Mouse (Mus musculus): ENCODE results near the gene Plpp4.

Plpp4 gene

DNA sequence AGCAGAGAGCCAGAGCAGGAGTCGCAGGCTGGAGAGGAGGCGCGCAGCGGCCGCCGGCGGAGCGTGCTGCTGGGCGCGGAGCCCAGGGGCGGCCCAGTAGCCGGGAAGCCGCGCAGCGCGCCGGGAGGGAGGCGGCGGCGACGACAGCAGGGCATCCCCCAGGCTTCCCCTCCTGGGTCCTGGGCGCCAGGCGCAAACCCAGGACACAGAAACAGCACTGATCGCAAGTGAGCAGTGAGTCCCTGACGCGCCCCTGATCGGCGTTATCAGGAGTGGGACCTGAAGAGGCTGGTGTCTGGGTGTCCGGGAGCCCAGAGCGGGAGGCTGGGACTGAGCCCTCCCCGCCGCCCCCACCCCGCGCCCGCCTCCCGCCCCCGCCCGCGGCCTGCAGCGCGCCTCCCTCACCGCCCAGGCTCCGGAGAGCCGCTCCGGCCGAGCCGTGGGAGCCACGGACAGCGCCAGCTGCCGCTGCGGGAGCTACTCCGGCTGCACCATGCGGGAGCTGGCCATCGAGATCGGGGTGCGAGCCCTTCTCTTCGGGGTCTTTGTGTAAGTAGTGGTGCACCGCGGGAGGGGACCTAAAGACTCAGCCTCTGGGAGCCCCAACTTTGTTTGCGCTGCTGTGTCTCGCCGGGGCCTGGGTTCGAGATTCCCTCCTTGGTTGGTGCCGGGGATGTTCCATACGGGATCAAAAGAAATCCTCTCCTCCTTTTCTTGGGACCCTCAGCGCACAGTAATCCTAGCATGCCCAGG lies at the start of gene Plpp4:
Plpp4 (plus strand) TSS at position 411 of the 753 bp plus-strand sequence.
- peak; percentile 11 for DNase-seq (ENCODE audit: low spot score)

DNA sequence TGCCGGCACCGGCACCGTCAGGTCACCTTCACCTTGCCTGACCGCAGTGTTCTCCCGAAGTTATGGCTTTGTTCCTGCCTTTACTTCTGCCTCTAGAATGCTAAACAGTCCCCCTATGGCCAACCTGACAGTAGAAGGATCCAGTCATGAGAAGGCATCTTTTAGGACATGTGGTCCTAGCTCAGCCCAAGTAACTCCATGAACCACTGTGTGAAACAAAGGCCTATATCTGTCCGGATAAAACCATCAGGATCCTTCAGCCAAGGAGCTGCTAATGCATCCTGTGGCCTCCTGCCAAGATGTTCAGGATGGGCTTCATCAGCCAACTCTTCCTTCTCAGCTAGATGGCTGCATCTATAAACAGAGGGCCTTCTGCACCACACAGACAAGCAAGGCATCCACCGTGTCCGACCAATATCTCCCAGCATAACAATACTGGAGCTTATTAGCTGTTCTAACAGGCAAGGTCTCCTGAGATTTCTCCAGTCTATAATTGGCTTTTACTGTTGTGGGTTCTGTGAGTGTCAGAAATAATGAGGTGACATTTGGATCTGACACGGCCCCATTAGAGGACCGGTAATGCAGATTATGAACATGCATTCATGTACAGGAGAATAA lies 40.8 kb upstream of the Plpp4 start:
- DNase-seq (ENCODE audit: low spot score): no peak

DNA sequence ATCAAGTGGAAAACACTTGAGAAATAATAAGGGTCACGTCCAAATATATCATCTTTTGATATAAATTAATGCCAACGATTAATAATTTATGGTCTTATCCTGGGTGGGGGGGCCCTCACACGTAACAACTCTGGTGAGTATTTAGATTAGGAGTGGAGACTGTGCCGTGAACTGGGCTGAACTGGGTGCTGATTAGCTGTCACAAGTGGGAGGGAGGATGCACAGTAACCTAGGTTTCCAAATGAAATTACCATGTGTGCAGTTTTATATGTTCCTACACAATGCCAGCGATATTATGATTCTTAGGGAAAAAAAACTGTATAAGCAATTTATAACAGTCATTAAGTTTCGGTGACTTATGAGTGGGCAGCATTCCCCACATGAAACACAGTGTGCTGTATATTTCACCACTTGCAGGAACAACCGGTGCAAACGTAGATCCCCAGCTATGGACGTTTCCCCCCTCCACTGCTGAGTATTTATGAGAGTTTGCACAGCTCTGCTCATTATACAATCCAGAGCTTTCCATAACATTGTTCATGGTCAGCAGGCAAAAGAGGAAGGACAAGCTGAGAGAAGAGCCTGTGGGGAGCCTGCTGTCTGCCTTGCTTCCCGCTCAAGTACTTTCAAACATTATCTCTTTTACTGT lies 40.2 kb upstream of the Plpp4 start:
- DNase-seq (ENCODE audit: low spot score): no peak

DNA sequence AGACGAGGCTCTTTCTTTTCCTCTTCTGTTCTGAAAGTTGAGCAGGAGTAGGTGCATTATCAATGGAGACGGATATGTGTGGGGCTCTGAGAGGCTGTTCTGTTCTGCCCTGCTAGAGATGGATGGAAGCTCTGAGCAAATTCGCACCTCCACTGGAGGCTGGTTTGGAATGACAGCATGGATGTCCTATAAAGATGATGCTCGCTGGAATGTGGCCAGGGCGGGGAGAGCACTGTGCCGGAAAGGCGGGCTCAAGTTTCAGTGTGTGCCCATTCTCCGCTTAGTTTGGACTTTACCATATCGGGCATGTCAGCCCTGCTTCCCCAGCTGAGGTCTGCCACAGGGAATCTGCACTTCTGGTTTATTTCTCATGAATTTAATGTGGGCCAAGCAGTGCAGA lies 35.9 kb upstream of the Plpp4 start:
- DNase-seq (ENCODE audit: low spot score): no peak

DNA sequence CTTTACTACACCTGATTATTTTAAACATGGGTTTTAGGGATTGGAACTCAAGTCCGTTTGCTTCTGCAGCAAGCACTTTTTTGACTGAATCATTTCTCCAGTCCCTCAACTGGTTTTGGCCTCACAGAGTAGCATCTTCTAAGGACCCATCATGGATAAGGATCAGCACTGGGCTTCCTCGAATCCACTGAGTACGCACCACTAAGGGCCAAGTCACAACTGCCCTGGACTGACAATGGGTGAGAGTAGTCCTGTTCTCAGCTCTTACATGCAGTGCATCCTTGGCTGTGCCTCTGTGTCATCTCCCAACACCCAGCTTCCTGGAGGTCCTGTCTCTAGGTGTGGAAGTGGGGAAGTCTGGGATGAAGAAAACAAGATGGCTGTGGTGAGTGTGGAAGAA lies 35.2 kb upstream of the Plpp4 start:
- DNase-seq (ENCODE audit: low spot score): no peak

DNA sequence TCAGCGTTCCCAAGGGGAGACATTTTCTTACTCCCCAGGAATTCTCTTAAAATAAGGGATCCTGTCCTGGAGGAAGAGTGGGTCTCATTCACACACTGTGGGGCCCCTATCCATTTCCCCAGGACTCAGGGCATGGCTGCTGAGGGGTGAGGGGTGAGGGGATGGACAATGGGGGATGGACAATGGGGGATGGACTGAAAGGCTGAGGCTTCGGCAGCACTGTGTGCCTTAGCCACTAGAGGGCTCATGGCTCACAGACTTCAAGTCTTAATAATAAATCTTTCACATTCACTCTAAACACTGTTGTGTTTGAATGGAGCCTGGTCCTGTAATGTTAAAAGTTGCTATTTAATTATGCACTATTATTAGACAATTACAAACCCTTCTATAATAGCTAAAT lies 21.4 kb upstream of the Plpp4 start:
- peak; percentile 11 for DNase-seq (ENCODE audit: low spot score)

DNA sequence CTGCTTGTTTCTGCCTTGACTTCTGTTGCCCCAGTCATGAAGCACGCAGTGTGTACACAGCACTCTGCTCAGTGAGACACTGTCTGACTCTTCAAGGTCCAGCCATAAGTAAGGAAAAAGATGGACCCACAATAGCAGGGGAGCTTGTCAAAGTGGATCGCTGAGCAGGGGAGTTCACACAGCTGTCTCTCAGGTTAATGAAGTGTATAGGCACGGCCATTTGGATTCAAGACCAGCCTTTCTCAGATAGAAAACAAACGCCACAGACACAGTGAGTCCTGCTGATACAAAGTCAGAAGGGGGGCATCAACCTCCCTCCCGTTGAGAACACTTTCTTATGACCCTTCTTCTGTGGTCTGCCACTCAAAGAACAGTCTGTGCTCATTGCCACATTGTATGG lies 20.8 kb upstream of the Plpp4 start:
- no peak for DNase-seq (ENCODE audit: low spot score)

DNA sequence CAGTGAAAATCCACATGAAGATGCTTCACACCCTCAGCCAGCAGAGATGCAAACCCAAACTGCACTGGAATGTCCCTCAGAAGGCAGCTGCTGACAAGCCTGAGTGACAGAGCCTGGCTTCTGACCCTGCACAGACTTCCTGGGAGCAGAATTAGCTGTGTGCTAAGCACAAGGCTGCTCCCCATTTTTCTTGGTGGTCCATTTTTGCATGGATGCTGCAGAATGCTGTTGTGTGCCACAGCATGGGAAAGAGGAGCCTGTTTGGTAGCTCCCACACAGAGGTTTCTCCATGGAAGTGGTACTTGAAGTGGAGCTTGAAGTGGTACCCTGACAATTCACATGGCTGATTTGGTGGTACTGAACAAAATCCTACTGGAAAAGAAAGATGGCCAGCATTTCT lies 5.8 kb upstream of the Plpp4 start:
- DNase-seq (ENCODE audit: low spot score): no peak

DNA sequence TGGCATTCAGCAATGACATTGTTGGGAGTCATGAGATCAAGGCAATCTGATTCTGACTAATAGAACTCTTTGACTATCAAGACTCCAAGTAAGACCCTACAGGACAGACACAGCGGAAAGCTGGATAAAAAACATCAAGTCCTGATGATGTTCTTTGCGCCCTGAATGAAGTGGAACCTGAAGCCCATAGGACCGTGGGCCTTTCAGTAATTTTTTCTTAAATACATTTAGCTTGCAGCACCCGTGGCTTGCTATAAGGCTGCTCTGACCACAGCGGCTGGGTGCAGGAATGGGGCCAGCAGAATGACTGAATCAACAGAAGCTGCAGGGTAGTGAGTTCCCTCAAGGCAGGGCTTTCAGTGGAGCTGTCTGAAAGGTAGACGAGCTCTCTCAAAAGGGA lies 3.4 kb upstream of the Plpp4 start:
- no peak for DNase-seq (ENCODE audit: low spot score)

DNA sequence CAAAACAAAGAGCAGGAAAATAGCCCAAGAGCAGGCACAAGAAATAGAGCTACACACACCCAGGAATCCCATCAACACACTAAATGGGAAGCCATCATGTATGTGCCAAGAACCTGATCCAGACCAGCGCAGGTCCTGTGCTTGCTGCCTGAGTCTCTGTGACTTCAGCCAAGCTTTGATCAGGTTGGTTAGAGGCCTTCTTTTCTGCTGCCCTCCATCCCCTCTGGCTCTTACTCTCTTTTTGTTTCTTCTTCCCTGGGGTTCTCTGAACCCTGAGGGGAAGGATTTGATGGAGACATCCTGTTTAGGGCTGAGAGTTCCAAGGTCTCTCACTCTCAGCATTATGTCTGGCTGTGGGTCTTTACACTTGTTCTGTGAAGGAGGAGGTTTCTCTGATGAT lies 2.7 kb upstream of the Plpp4 start:
- no peak for DNase-seq (ENCODE audit: low spot score)

DNA sequence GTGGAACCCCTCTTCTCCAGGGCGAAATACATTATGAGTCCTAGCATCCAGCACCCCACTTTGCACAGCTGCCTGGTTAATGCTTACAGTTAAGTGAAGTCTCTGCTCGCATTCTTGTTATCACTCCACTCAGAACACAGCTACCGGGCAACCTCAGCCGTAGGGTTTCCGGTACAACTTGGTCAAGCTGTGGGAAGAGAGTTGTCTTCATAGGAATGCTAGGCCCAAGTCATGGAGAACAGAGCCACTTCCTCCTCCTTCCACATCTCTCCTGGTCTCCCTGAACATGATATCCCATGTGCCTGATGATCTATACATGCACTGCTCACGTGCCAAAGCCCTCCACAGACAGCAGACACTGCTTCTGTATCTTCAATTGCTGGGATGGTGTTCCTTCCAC lies 1.4 kb upstream of the Plpp4 start:
- DNase-seq (ENCODE audit: low spot score): no peak

DNA sequence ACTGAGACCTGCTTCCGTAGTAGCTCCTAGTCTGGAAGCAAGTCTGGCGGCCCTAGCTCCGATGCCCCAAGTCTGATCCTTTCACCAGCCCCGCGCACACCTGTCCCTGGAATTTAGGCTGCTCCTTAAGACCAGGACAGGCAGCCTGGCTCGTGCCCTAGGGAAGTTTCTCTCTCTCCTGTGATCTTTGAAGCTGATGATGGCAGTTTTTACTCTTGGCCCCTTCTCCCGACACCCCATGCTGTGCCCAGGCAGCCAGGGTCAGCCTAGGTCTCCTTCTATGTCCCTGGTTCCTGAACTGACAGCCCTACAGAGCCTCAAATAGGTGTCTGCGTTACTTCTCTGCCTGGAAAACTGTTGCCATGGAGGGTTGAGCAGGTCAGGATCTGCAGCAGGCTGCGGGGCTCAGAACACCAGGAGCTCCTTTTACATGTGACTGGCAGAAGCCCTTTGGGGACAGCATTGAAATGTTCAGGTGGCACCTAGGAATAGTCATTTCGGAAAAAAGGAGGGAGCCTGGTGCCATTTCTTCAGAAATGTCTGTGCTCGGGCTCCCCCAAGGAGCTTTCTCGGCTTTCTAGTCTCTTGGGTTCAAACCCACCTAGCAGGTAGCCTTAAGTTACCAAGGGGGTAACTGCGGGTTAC lies 665 bp downstream of the Plpp4 start:
- DNase-seq (ENCODE audit: low spot score): no peak

DNA sequence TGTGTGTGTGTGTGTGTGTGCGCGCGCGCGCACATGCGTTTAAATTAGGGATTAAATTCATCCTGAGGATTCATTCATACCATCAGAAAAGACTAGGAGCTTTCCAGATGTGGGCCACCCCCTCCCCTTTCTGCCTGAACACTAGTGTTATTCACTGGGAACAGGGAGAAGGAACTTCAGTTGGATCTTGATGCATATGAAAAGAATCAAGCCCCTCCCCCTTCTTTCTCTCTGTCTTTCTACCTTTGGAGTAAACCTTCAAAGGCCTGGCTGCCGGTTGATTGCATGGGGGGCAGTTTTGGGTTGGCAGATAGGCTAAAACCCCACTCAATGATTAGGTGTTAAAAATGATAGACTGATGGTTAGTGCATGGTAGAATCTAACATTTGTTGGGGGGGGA lies 1.5 kb downstream of the Plpp4 start:
- no peak for DNase-seq (ENCODE audit: low spot score)

DNA sequence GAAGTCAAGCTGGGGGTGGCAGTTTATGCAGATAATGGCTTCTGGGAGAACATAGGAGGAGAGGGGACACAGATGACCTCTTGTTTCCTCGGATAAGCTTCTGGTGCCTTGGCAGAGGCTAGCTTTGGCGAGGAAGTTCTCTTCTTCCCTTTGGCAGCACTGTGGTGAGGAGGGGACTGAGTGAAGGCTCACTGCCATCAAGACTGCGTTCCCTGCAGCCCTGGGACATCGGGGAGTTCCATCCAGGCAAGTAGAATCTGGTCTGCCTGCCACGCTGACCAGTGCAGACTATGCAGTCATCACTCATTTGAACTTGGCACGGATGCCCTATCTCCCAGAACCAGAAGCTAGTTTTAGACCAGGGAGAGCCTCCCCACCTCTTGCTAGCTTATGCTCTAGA lies 2.4 kb downstream of the Plpp4 start:
- DNase-seq (ENCODE audit: low spot score): no peak

DNA sequence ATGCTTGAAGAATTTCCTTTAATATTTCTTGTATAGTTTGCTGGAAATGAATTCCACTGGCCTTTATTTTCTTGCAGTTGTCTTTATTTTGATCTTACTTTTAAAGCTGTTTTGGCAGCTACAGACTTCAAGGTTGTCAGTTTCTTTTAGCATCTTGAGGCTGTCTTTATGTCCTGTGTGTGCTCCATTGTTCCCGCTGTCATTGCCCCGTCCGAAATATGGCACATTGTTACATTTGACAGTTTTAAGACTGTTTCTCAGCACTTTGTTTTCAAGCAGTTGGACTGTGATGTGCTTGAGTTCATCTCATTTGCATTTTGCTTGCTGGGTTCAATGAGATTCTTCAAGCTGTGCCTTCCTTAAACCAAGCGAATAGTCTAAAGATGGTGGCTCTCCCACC lies 17.0 kb downstream of the Plpp4 start:
- DNase-seq (ENCODE audit: low spot score): no peak

DNA sequence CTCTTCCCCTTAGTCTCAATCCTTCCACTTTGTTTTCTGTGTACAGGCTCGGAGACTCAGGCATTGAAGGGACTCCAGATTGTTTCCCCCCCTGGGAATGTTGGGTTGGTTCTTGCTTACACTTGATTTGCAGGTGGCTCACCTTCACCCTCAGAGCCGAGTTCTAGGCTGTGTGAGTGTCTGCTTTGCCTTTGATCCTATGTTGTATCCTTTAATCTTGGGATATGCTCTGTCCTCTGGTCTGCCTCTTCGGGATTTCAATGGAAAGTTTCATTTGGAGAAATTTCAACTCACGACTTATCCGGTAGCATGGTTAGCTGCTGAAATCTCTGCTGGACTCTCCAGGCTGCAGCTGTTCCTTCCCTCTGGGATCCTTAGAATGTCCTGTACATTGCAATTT lies 17.9 kb downstream of the Plpp4 start:
- DNase-seq (ENCODE audit: low spot score): no peak

DNA sequence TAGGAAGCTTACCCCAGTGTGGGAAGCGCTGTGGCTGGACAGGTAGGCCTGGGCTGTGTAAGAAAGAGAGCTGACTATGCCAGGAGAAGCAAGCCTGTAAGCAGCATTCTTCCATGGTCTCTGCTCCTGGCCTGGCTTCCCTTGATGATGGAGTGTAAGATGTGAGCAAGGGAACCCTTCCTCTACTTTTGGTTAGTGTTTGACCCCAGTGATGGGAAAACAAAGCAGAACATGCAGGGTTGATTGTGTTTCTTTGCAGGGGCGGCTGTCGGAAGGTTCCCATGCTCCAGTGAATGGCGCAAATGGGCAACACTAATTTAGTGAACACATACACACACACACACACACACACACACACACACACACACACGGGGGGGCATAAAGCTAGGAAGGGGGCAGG lies 20.9 kb downstream of the Plpp4 start:
- DNase-seq (ENCODE audit: low spot score): no peak

DNA sequence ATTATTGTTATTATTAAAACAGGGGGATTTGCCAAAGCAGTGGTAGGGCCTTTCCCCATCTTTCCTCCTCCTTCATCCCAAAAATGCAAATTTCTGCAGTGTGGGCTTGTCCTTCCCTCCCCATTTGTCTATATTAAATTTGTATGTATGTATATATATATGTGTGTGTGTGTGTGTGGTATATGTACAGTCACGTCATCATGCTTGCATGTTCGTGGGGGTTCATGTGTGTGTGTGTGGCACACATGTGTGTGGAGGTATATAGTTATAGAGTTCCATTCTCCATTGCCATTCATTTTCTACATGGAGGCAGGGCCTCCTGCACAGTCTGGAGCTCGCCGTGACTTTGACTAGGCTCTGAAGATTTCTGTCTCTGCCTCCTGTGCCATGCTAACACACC lies 22.0 kb downstream of the Plpp4 start:
- DNase-seq (ENCODE audit: low spot score): no peak

DNA sequence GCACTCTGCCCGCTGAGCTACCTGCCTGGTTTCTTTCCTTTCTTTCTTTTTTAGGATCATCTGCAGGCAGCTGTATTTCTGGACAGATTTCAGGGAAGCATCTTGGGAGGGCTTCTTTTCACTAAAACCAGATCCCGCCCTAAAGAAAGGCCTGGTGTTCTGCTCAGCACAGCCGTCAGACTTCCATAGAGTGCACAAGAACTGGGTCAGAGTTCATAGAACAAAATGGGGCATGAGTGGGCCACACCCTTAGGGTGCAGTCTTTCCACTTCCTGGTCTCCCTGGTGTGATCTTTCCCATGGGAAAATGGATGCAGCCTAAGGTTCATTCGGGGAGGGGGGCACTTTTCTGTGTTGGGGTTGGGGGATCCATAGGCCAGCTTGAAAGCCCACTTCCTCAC lies 22.4 kb downstream of the Plpp4 start:
- DNase-seq (ENCODE audit: low spot score): no peak

DNA sequence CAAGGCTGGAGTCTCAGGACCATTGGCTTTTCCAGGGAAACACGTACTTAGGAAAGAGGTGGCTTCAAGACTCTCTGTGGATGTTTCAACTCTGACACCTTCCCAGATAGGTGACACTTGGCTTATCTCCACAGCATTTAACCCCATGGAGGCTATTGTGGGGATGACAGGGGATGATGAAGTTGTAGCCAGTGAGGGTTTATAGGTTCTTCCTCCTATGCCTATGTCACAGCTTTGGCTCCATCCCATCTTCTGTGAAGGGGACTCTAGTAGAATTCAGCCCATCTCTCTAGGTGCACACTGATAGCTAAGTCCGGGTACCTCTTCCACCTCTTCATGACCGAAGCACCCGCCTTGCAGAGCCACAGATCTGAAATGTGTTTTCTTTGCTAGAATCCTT lies 25.1 kb downstream of the Plpp4 start:
- no peak for DNase-seq (ENCODE audit: low spot score)

DNA sequence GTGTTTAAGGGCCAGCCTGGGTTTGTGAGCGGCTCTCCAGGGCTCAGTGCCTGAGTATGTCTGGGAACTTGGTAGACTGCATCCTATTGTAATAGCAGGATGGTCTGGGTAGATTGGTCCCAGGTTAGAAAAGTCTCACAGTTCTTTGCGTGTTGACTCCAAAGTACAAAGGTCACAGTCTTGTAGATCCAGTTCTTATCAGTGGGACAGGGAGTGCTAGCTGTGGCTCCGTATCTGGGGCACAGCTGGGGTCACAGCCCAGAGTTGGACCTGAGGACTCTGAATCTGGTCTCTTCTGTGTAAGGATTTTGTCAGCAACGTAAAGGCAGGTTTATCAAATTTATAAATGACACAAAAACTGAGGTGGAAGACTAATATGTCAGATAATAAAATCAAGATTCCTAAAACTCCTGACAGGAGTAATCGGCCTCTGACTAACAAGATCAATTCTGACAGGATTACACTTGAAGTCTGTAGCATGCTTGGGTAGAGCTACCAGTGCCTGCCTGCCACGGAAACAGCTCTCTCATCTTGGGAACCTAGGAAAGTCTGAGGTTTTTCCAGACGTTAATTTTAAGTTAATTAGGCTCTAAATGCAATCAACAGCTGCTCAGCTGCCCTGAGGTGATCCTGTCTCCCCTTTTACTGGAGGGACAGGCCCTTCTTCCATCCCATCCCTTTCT lies 28.5 kb downstream of the Plpp4 start:
- no peak for DNase-seq (ENCODE audit: low spot score)

DNA sequence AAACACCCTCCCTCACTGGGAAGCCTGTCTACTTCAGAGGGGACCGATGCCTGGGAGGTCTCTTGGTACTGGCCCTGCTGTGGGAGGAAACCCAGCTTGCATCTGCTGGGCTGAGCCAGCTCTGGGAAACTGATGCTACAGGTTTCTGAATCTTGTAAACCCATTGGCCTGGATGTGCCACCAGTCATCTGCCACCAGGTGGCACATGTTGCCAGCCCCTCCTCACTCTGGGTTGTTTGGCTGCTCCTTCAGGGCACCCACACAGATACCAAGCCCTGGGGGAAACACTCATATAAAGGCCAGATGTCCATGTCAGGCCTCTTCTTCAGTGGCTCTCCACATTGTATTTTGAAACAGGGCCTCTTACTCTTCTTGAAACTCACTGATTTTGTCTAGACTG lies 36.4 kb downstream of the Plpp4 start:
- no peak for DNase-seq (ENCODE audit: low spot score)

DNA sequence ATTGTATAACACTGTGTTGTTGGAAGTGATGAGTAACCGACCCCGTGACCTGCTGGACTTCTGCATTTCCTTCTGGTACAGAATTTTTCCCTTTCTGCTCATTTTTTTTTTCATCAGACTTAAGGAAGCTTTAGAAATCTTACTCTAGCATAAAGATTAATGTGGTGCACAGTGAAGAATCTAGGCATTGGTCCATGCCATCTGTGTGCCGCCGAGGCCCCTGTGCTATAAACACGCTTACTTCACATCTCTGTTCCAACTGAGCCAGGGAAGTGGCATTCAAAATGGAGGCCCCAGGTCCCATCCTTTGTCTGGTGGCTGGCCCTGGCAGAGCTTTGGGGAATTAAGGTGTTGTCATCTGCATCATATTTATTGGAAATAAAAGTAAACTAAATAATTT lies 44.8 kb downstream of the Plpp4 start:
- DNase-seq (ENCODE audit: low spot score): no peak

Data from urinary bladder, postnatal 14 days (tissue).